Mouse (Mus musculus) lung, adult 2 months (tissue): ENCODE results near the gene Cbfa2t3.

Experiments
- CTCF ChIP-seq: fragments of 200-500 bp; IDR thresholded peaks from 2 replicates; pipeline ENCODE4 v1.5.1; 2011; ENCODE audit warnings: mild to moderate bottlenecking, low read length, control low read depth; ENCODE audit not compliant: insufficient read depth
- POLR2A ChIP-seq: fragments of 200-500 bp; IDR thresholded peaks from 2 replicates; pipeline ENCODE4 v1.6.1; 2011; ENCODE audit warnings: low read depth, mild to moderate bottlenecking, control low read depth, low read length, borderline replicate concordance; ENCODE audit errors: extremely low read depth

GRCm38 (mm10) chr8:122742471-122742870, 43.6 kb upstream of the Cbfa2t3 start:
- TF ChIP-seq CTCF (no peak), POLR2A (no peak)
